Mouse (Mus musculus) gastrocnemius, adult 2 months (tissue): Measurements from ENCODE around the gene Tmem171. TPM values are rescaled to one million over a fixed set of nuclear protein-coding genes. Genes with fewer than 3 reads are reported as not detected.

ENCODE experiments used
- DNase-seq: peaks from one replicate; pipeline ENCODE4 v3.0.0; 2022
- H3K27ac ChIP-seq: fragments of 200-600 bp; 2 replicates; pipeline ENCODE4 v1.8.1; 2022; ENCODE audit warnings: mild to moderate bottlenecking
- H3K4me3 ChIP-seq: fragments of 200-600 bp; 2 replicates; pipeline ENCODE4 v1.8.1; 2022; ENCODE audit warnings: mild to moderate bottlenecking, moderate library complexity
- CTCF ChIP-seq: fragments of 200-600 bp; IDR thresholded peaks from 2 replicates; pipeline ENCODE4 v1.8.1; 2022; ENCODE audit warnings: antibody characterized with exemption, mild to moderate bottlenecking, moderate library complexity
- intact Hi-C: fragments of 180-260 bp; cut with DNase I; formaldehyde crosslinking; loops from one replicate; pipeline ENCODE4 v1.15.1; 2025
- total RNA-seq, 2 experiments: library from RNA; stranded (reverse); gene quantifications; 2 replicates each; pipeline ENCODE4 v1.2.3; 2021

Tmem171 gene
- total RNA-seq, 2 experiments from 2014 or later: 0.64 to 3.1 TPM

GRCm38 (mm10) chr13:98687931-98688330 is 6.7 kb downstream of the Tmem171 start:
- DNase-seq: no peak
- H3K27ac ChIP-seq: no peak overlapping the region
- TF ChIP-seq CTCF: no peak
- intact Hi-C loops: no loop called here
- no peak overlapping the region for H3K4me3 ChIP-seq

- no peak overlapping the region for H3K4me3 ChIP-seq
- no peak overlapping the region for H3K27ac ChIP-seq
- no peak for DNase-seq
- no peak for TF ChIP-seq CTCF
- intact Hi-C loops: no loop called here
These were observed 10.3 kb downstream of the Tmem171 start for GRCm38 (mm10) chr13:98684144-98684900.

GRCm38 (mm10) chr13:98683412-98683811 is 11.2 kb downstream of the Tmem171 start:
- DNase-seq: no peak
- H3K27ac ChIP-seq: no peak overlapping the region
- intact Hi-C loops: no loop called here
- H3K4me3 ChIP-seq: no peak overlapping the region
- TF ChIP-seq CTCF: no peak

- intact Hi-C loops: no loop called here
- TF ChIP-seq CTCF: no peak
- DNase-seq: no peak
- H3K27ac ChIP-seq: no peak overlapping the region
- no peak overlapping the region for H3K4me3 ChIP-seq
These were observed 14.1 kb downstream of the Tmem171 start for GRCm38 (mm10) chr13:98680470-98681060.

GRCm38 (mm10) chr13:98679631-98680041 is 15.0 kb downstream of the Tmem171 start:
- Histone ChIP-seq H3K4me3 (no peak overlapping the region), H3K27ac (no peak overlapping the region)
- no peak for TF ChIP-seq CTCF
- intact Hi-C loops: no loop called here
- DNase-seq: no peak

GRCm38 (mm10) chr13:98679230-98679629 is 15.4 kb downstream of the Tmem171 start:
- intact Hi-C loops: no loop called here
- no peak for DNase-seq

GRCm38 (mm10) chr13:98673922-98674321 is 20.7 kb downstream of the Tmem171 start:
- Histone ChIP-seq H3K27ac (no peak overlapping the region), H3K4me3 (no peak overlapping the region)
- intact Hi-C loops: no loop called here
- no peak for DNase-seq
- TF ChIP-seq CTCF: no peak

More at GRCm38 (mm10) chr13:98679230-98679629, 15.4 kb downstream of the Tmem171 start:
- Histone ChIP-seq H3K4me3 (no peak overlapping the region), H3K27ac (no peak overlapping the region)
- TF ChIP-seq CTCF: no peak

- DNase-seq: no peak
- intact Hi-C loops: no loop called here
- H3K27ac ChIP-seq: no peak overlapping the region
These were observed 25.3 kb downstream of the Tmem171 start for GRCm38 (mm10) chr13:98669296-98669695.

GRCm38 (mm10) chr13:98667316-98667715 is 27.3 kb downstream of the Tmem171 start:
- intact Hi-C loops: no loop called here
- TF ChIP-seq CTCF: no peak
- Histone ChIP-seq H3K27ac (no peak overlapping the region), H3K4me3 (no peak overlapping the region)
- DNase-seq: no peak

More at GRCm38 (mm10) chr13:98669296-98669695, 25.3 kb downstream of the Tmem171 start:
- H3K4me3 ChIP-seq: no peak overlapping the region
- no peak for TF ChIP-seq CTCF

- no peak overlapping the region for H3K4me3 ChIP-seq
- no peak for DNase-seq
- no peak overlapping the region for H3K27ac ChIP-seq
- TF ChIP-seq CTCF: no peak
- intact Hi-C loops: no loop called here
These were observed 29.4 kb downstream of the Tmem171 start for GRCm38 (mm10) chr13:98665240-98665639.

- no peak overlapping the region for H3K27ac ChIP-seq
- intact Hi-C loops: no loop called here
- no peak for TF ChIP-seq CTCF
- DNase-seq: no peak
- H3K4me3 ChIP-seq: no peak overlapping the region
These were observed 32.4 kb downstream of the Tmem171 start for GRCm38 (mm10) chr13:98662173-98662675.

GRCm38 (mm10) chr13:98656034-98656471 is 38.6 kb downstream of the Tmem171 start:
- TF ChIP-seq CTCF: no peak
- DNase-seq: no peak
- Histone ChIP-seq H3K27ac (no peak overlapping the region), H3K4me3 (no peak overlapping the region)
- intact Hi-C loops: no loop called here

- Histone ChIP-seq H3K27ac (no peak overlapping the region), H3K4me3 (no peak overlapping the region)
- intact Hi-C loops: no loop called here
- TF ChIP-seq CTCF: no peak
- no peak for DNase-seq
These were observed 39.3 kb downstream of the Tmem171 start for GRCm38 (mm10) chr13:98655346-98655745.
